Mouse (Mus musculus): ENCODE results near the gene Daam1.

Gene Daam1

GRCm38 (mm10) chr12:71938513-71938912 lies 107.6 kb downstream of the Daam1 start:
- no peak for DNase-seq

DNA sequence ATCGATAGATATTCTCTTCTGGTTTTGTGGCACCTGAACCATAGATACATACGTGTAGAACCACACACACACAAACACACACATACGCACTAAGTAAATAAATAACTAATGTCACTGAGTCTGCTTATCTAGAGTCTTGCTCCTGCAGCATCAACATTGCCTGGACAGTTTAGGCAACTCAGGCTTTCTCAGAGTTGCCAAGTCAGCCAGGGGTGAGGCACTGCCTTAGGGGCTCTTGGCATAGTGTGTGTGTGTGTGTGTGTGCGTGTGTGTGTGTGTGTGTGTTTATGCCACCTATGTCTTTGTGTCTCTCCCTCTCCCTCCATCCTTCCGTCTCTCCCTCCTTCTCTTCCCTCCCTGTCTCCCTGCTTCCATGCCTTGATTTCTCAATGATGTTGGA lies 110.4 kb downstream of the Daam1 start:
- DNase-seq, result no peak

DNA sequence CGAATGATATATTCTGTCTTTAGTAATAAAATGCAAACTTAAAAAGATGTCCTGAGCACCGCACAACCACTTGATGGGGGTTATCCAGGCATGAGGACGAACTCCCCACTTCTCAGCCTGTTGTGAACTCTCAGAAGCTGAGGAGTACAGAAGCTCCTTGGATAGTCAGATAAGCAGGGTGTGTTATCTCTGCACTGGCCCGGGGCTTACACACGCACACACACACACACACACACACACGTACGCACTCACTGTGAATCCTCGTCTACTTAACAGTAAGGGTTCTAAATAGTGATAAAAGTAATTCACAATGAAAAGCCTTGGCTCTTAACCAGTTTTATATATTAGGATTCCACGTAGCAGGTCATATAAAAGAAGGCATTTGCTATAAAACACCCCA lies 112.2 kb downstream of the Daam1 start:
- no peak for DNase-seq

DNA sequence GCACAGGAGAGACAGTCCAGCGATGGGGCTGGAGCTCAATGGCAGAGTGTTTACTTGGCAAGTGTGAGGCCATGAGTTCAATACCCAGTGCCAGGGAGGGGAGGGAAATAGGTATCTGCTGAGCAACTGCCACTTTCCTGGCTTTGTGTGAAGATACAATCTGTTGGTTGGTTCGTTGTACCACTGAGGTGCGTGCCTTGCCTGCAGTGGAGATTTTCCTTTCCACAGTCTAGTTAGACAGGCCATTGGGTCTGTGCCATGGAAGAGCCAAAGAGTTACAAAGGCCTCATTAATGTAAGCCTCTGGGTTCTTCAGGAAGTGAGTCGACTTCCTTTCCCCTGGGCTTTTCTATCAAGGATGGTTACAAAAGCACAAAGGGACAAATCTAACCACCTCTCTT lies 112.8 kb downstream of the Daam1 start:
- DNase-seq, result no peak

DNA sequence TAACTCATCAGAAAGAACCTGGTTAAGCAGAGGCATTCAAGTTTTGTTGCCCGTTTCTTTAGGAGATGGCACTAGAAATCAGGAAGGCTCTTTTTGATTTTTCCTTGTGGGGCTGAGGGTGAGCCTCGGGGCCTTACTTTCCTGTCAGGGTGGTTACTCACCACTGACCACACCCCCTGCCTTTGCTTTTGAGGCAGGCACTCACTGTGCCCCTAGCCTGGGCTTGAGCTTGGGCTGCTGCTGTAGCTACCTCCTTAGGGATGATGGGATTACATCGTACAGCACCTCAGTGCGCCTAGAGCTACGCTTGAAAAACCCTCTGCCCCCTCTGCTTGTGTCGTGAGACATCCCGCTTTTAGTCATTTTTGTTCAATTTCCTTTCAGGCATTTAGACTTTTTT lies 115.0 kb downstream of the Daam1 start:
- no peak for DNase-seq

DNA sequence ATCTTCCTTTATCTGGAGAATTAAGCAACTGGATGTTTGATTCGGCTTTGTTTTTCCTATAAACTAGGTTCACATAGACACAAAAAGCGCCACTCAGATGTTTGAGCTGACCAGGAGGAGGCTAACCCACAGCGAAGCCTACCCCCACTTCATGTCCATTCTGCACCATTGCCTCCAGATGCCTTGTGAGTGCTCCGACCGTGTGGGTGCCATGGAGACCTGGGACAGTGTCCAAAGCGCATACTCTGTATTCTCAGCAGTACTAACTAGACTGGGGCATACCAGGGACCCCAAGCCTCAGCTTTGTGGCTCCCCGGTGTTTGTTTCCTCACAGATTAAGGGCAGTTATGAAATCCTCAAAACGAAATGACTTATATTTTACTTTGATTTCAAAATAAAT lies 115.6 kb downstream of the Daam1 start:
- no peak for DNase-seq

GRCm38 (mm10) chr12:71948972-71949371 lies 118.1 kb downstream of the Daam1 start:
- DNase-seq, result no peak

DNA sequence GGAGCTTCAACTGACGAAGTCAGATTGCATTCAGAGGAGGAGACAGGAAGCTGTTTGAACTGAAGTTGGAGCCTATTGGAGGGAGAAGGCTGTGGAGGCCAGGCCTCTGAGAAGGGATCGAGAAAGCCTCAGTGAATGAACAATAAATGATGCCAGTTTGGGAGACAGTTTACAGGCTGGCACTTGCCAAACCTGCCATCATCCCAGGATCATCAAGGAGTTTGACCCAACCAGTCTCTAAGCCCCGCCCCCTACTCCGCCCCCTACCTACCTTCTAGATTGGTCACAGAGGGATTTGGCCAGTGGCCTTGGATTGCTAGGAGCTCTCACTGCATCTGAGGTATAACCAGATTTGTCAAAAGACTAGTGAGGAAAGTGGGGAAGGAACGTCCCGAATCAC lies 118.7 kb downstream of the Daam1 start:
- no peak for DNase-seq

DNA sequence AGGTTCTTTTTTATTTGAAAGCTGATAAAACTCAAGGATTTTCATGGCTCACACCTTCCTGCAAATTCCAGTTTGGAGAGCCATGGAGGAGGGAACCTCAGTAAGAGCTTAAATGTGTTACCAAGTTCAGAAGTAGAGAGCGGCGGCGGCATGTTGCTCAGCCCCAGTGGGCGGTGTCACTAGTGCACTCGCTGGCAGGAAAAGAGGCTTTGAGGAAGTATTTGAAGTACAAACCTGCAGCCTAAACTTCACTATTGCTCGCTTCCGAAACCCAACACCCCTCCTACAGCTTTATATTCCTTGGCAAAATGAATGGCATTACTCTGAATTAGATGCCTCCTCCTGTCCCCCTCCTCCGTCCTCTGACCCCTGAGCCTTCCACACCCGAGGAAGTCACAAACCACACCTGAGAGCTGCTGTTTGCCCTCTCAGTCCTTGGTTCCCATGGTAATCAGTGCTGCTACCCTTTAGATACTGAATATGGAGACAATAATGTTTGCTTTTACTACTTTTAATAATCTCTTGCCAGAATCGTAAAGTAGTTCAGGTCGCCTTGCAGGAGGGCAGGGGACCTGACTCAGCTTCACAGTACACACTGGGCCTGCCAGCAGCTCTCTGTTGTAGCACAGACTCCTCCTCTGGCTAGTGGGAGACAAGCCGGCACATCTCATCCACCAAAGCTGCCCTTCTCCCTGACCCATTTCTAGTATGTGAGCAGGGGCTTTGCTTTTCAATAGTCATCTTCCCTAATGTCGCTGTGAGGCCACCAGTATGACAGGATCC lies 119.4 kb downstream of the Daam1 start:
- DNase-seq, result no peak

- DNase-seq, result no peak
Measured at GRCm38 (mm10) chr12:71954180-71954935, 123.5 kb downstream of the Daam1 start.

GRCm38 (mm10) chr12:71956980-71957379 lies 126.1 kb downstream of the Daam1 start:
- DNase-seq, result no peak

- no peak for DNase-seq
Measured at GRCm38 (mm10) chr12:71957496-71957895, 126.6 kb downstream of the Daam1 start.

DNA sequence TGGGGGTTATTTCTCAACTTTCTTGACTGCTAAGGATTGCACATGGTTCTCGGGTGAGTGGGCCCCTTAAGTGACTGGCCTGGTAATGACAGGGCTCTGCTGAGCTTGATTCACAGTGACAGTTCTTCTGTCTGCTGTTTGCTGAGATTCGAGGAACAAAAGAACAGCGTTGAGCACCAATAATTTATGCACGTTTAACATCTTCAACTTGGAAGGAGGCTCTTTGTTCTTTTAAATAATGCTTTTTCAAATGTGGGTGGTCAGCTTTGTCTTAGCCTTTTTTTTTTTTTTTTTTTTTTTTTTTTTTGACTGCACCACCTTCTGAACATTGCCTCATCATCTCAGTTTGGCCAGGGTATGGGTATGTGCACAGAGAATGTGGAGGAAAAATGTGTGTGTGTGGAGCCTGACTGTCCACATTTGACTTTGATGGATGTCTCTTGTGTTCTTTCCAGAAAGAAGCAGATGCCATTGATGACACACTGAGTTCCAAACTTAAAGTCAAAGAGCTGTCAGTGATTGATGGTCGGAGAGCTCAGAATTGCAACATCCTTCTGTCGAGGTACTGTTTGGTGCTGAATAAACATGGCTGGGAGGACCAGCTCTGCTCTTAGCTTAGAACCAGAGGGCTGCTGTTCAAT lies 128.6 kb downstream of the Daam1 start:
- DNase-seq, result no peak

DNA sequence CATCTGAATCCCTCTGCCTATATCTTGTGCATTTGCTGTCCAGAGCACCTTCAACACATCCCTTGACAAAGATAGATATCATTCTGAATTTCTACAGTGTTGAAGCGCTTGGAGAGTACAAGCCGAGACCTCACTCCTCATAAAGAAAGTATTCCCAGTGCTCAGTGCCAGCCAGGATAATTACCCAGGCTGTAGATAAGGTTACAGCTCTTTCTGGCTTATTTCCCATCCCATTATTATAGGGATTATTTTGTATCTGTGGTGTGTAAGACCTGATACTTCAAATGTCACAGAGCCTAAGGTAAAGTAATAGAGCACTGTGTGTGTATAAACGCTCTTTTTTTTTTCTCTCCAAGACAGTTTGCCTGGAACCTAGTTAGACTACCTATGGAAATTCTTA lies 130.8 kb downstream of the Daam1 start:
- no peak for DNase-seq

- DNase-seq, result no peak
Measured at GRCm38 (mm10) chr12:71962616-71963015, 131.7 kb downstream of the Daam1 start.

- no peak for DNase-seq
Measured at GRCm38 (mm10) chr12:71968592-71968991, 137.7 kb downstream of the Daam1 start.

GRCm38 (mm10) chr12:71969022-71969421 lies 138.1 kb downstream of the Daam1 start:
- DNase-seq, result no peak

DNA sequence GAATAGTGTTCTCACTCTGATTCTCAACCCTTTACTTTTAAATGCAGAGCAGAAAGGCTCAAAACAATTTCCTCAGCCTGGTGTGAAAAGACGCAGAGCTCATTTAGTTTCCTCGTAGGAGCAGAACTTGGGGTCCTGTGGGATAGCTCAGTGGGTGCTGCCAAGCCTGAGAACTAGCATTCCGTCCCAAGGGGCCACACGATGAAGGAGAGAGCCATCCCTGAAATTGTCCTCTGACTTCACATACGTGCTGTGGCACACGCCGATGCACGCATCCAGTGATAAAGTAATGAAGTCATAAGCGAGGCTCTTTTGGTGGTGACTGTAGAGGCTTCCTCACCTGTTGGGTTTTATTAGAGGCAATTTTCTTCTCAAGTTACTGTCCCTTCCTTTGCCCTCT lies 138.6 kb downstream of the Daam1 start:
- no peak for DNase-seq

- DNase-seq, result no peak
Measured at GRCm38 (mm10) chr12:71969941-71970629, 139.2 kb downstream of the Daam1 start.

- no peak for DNase-seq
Measured at GRCm38 (mm10) chr12:71970791-71971654, 140.1 kb downstream of the Daam1 start.

- DNase-seq, result no peak
Measured at GRCm38 (mm10) chr12:71972126-71972525, 141.2 kb downstream of the Daam1 start.

DNA sequence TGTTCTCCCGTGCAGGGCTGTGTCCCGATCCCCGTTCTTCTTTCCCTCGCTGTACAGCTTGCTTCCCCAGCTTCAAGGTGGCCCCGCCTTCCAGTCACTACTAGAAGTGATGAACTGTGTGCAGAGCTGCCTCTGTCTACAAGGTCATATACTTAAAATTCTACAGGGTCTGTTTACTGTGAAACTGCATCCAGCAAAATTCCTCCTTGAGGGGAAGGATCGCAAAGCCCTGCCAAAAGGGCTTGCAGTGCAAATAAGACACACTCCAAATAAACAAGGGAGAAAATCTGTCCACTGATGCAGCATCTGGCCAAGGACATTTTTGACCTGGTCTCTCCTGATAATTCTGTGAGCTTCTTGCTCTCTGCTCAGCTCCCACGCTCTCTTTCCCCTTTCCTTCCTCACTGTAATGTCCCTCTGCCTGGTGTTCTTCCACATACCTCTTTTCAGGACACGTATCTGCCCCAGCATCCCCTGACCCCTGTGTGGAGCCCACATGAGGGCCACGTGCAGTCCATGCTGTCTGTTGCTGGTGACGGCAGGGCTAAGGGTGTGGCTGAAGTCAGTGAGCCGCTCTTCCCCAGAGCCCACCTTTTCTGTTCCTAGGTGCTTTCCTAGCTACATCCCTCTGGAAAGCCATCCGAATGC lies 141.9 kb downstream of the Daam1 start:
- peak; percentile 50 to 67 for DNase-seq

Data from kidney, postnatal 4 days (tissue).